Mouse (Mus musculus) stomach, embryonic 15.5 days (tissue): ENCODE results near the gene Sike1. TPM values are rescaled to one million over a fixed set of nuclear protein-coding genes. Genes with fewer than 3 reads are reported as not detected.

ENCODE experiments used
- ATAC-seq: fragments of 200-750 bp; cut with Nextera tagmentation; 2 replicates; pipeline ENCODE4 v1.8.0; 2017; ENCODE audit warnings: low read depth, moderate number of reproducible peaks, moderate TSS enrichment; ENCODE audit not compliant: insufficient read depth, low FRiP score
- H3K27ac ChIP-seq: fragments of 300-500 bp; sonication (generic); 2 replicates; pipeline ENCODE4 v1.5.1; 2015; ENCODE audit warnings: mild to moderate bottlenecking, inconsistent platforms
- H3K27me3 ChIP-seq: fragments of 300-500 bp; sonication (generic); replicated peaks from 2 replicates; pipeline ENCODE4 v1.6.1; 2015; ENCODE audit warnings: inconsistent platforms
- H3K36me3 ChIP-seq: fragments of 300-500 bp; sonication (generic); 2 replicates; pipeline ENCODE4 v1.6.1; 2015; ENCODE audit warnings: inconsistent platforms
- H3K4me1 ChIP-seq: fragments of 300-500 bp; sonication (generic); 2 replicates; pipeline ENCODE4 v1.6.1; 2015; ENCODE audit warnings: inconsistent platforms
- H3K4me2 ChIP-seq: fragments of 300-500 bp; sonication (generic); 2 replicates; pipeline ENCODE4 v1.6.1; 2015; ENCODE audit warnings: mild to moderate bottlenecking, inconsistent platforms
- H3K4me3 ChIP-seq: fragments of 300-500 bp; sonication (generic); replicated peaks from 2 replicates; pipeline ENCODE4 v1.5.1; 2015; ENCODE audit warnings: inconsistent platforms
- H3K9ac ChIP-seq: fragments of 300-500 bp; sonication (generic); 2 replicates; pipeline ENCODE4 v1.6.1; 2015; ENCODE audit warnings: inconsistent platforms
- H3K9me3 ChIP-seq: fragments of 300-500 bp; sonication (generic); 2 replicates; pipeline ENCODE4 v1.6.1; 2016; ENCODE audit warnings: inconsistent platforms
- WGBS: fragments of 180-500 bp; shearing (Covaris S2); methylation state at CpG from one replicate; pipeline ENCODE4 v1.1.7; 2015; 5-methylcytosine and 5-hydroxymethylcytosine counted together
- polyA plus RNA-seq: library from polyadenylated mRNA; unstranded; fragments of >200 nt; fragmentation: Nextera tagmentation; extraction: Ambion mirVana; gene quantifications from 2 replicates; pipeline ENCODE4 v1.2.1, GENCODE M21; 2015

The Sike1 gene
- polyA plus RNA-seq, 1 experiment from 2014 or later, result 56.0 TPM

DNA sequence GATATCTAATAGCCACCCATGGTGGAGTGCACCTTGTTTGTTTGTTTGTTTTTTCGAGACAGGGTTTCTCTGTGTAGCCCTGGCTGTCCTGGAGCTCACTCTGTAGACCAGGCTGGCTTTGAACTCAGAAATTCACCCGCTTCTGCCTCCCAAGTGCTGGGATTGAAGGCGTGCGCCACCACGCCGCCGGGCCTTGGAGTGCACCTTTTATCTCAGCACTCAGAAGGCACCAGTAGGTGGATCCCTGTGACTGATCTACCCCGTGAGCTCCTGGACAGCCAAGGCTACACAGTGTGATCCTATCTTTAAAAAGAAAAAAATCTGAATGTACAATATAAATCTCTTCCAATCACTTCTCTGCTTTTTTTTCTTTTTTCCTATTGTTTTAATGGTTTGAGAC lies 4.5 kb upstream of the Sike1 start:
- Histone ChIP-seq H3K27me3 (no peaks in the 10 kb centered on the region), H3K27ac (no peak overlapping the region), H3K36me3 (no peaks in the 10 kb centered on the region), H3K9ac (no peak overlapping the region), H3K4me3 (no peak overlapping the region), H3K4me2 (no peak overlapping the region), H3K9me3 (no peaks in the 10 kb centered on the region), H3K4me1 (no peaks in the 10 kb centered on the region)
- 68% methylated on average over 8 of the region's 8 CpGs for WGBS
- no peak for ATAC-seq

DNA sequence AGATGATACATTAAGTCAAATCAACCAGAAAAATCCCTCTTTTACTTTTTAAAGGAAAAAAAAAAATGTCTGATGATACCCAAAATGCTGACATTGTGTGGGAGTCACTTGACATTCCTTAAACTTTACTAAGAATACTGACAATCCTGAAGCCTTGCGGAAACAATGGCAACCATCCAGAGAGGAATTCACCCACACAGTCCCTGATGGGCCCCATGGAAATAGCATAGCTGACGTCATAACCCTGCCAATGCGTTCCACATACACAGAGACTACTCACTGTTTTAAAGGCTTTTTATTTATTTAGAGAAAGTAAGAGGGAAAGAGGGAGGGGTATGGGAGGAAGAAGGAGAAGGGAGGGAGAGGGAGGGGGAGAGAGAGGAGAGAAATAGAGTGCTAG lies 2.6 kb upstream of the Sike1 start:
- Histone ChIP-seq H3K27me3 (no peaks in the 10 kb centered on the region), H3K4me1 (0 out of 2 replicates have a peak, but pooled peaks cover 8% of the 10 kb centered on the region), H3K27ac (no peak overlapping the region), H3K4me2 (no peak overlapping the region), H3K9ac (no peak overlapping the region), H3K4me3 (no peak overlapping the region), H3K36me3 (no peaks in the 10 kb centered on the region), H3K9me3 (no peaks in the 10 kb centered on the region)
- no peak for ATAC-seq
- 24% methylated on average over 3 of the region's 3 CpGs for WGBS

DNA sequence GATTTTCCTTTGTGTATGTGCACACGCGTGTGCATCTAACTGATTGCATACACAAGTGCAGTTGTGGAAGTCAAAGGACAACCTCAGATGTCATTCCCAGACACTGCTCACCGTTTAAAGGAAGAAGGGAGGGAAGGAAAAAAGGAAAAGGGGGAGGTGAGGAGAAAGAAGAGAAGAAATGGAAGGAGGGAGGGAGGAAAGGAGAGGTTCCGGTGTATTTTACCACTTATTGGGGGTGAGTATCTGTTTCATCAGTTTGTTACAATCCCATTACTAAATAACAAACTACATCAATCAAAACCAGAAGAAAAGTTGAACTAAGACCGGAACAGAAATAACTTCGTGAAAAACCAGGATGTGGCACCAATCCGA lies 289 bp upstream of the Sike1 start:
- Histone ChIP-seq H3K4me1 (0 out of 2 replicates have a peak, but pooled peaks cover 8% of the 10 kb centered on the region), H3K27ac (peak overlapping the region; percentile 96; the same call in 1 of the 2 replicates), H3K9ac (no peak overlapping the region), H3K9me3 (no peaks in the 10 kb centered on the region), H3K4me3 (peak overlapping the region; percentile 80), H3K27me3 (no peaks in the 10 kb centered on the region), H3K36me3 (peaks cover 13% of the 10 kb centered on the region), H3K4me2 (peak overlapping the region; percentile 57)
- 46% methylated on average over 7 of the region's 7 CpGs for WGBS
- ATAC-seq, result no peak

DNA sequence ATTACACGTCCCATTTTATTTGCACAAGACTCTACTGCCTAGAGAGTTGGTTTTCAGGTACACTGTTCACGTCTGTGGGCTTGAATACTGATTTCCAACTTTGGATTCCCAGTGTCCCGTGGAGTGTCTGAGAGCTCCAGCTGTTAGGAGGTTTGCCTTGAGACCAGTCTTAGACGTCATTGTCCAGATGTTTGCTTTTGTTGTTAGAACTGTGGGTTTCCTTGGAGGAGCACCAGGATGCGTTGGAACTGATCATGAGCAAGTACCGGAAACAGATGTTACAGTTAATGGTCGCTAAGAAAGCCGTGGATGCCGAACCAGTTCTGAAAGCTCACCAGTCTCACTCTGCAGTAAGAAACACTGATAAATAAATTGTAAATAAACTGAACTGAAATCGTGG lies 1.5 kb downstream of the Sike1 start:
- Histone ChIP-seq H3K4me3 (no peak overlapping the region; the same call in 1 of the 2 replicates), H3K27ac (no peak overlapping the region), H3K27me3 (no peaks in the 10 kb centered on the region), H3K9ac (no peak overlapping the region), H3K9me3 (no peaks in the 10 kb centered on the region), H3K36me3 (peaks cover 21% of the 10 kb centered on the region), H3K4me1 (0 out of 2 replicates have a peak, but pooled peaks cover 8% of the 10 kb centered on the region), H3K4me2 (no peak overlapping the region)
- 66% methylated on average over 10 of the region's 10 CpGs for WGBS
- no peak for ATAC-seq

DNA sequence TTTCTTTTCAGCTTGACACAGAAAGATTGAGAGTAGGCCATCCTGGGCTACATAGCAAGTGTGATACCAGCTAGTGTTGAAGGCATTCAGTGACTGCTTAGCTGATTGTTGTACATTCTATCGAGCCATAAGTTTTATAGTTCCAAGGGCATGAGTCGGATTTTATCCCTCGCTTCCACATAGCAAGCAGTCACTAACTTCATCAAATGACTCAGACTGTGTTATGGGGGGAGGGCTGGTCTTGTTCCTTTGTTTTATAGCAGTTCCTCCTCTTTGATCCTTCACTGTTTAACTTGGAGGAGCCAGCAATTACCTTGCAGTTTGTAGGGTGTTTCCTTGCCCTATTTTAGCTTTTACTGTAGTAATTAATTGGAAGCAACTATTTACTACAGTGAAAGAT lies 2.1 kb downstream of the Sike1 start:
- H3K27me3 ChIP-seq, result no peaks in the 10 kb centered on the region
- ATAC-seq, result no peak

DNA sequence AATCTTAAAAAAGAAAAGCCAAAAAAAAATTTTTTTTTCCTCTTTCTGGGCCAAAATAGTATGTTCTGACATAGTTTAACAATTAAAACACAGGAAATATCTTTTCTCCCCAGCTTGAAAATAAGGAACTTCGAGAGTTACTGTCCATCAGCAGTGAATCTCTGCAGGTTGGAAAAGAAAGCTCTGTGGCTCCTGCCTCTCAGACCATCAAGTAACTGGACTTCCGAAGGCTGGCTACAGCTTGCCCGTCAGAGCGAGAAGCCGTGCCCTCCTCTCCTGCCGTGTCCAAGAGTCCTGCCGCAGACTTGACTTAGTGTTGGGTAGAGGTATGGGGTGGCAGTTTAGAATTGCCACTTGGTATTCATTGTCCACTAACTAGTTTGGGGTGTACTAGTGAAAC lies 6.1 kb downstream of the Sike1 start:
- Histone ChIP-seq H3K27me3 (no peaks in the 10 kb centered on the region), H3K36me3 (peaks cover 27% of the 10 kb centered on the region), H3K9ac (no peak overlapping the region), H3K27ac (no peak overlapping the region), H3K4me2 (no peak overlapping the region), H3K4me1 (0 out of 2 replicates have a peak, but pooled peaks cover 5% of the 10 kb centered on the region), H3K4me3 (no peak overlapping the region), H3K9me3 (no peaks in the 10 kb centered on the region)
- no peak for ATAC-seq
- WGBS, result 93% methylated on average over 7 of the region's 7 CpGs

More for the DNA sequence above, 2.1 kb downstream of the Sike1 start:
- WGBS, result 86% methylated on average over 3 of the region's 3 CpGs
- Histone ChIP-seq H3K36me3 (peaks cover 24% of the 10 kb centered on the region), H3K27ac (no peak overlapping the region), H3K4me3 (no peak overlapping the region), H3K9me3 (no peaks in the 10 kb centered on the region), H3K4me2 (no peak overlapping the region), H3K4me1 (0 out of 2 replicates have a peak, but pooled peaks cover 8% of the 10 kb centered on the region), H3K9ac (no peak overlapping the region)

DNA sequence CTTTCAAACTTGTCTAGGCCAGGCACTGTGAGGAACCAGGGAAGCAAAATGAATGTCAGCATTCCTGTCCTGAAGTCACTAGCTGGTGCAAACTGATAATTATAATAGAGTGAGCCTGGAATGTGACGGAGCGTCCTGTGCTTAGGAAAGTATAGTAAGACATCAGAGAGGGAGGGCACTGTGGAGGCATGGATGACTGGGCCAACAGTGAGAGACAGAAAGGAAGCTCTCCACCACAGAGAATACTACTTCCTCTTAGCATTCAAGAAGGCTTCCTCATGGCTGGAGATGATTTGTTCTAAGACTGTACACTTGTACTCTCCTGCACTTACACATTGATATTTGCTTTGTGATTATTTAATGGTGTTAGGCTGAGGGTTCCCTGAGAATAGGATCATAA lies 21.8 kb downstream of the Sike1 start:
- no peak overlapping the region for H3K9ac ChIP-seq
- no peak overlapping the region for H3K4me3 ChIP-seq
- H3K4me1 ChIP-seq, result no peaks in the 10 kb centered on the region
- H3K36me3 ChIP-seq, result no peaks in the 10 kb centered on the region
- no peak overlapping the region for H3K4me2 ChIP-seq
- H3K27ac ChIP-seq, result no peak overlapping the region
- WGBS, result 65% methylated on average over 2 of the region's 2 CpGs
- H3K27me3 ChIP-seq, result no peaks in the 10 kb centered on the region
- no peaks in the 10 kb centered on the region for H3K9me3 ChIP-seq
- ATAC-seq, result no peak

DNA sequence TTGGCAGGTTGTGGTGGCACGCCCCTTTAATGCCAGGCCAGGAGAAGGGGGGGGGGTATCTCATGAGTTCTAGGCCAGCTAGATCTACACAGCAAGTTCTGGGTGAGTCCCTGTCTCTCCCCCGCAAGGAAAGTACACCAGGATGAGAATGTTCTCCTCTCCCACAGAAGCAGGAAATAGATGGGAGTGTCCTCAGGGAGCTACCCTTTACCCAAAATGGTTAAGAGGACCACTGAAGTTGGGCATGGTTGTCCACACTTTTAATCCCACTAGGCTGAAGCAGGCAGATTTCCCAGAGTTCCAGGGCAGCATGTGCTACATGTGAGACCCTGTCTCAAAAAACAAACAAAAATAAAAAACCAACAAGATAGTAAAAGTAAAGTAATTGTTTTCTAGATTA lies 24.0 kb downstream of the Sike1 start:
- H3K9ac ChIP-seq, result no peak overlapping the region
- H3K27me3 ChIP-seq, result no peaks in the 10 kb centered on the region
- no peaks in the 10 kb centered on the region for H3K9me3 ChIP-seq
- H3K4me1 ChIP-seq, result no peaks in the 10 kb centered on the region
- ATAC-seq, result no peak
- 85% methylated on average over 2 of the region's 2 CpGs for WGBS
- H3K36me3 ChIP-seq, result no peaks in the 10 kb centered on the region
- peak overlapping the region; percentile 53; the same call in 1 of the 2 replicates for H3K4me2 ChIP-seq
- H3K4me3 ChIP-seq, result peak overlapping the region; percentile 99; the same call in 1 of the 2 replicates
- peak overlapping the region; percentile 98 for H3K27ac ChIP-seq

DNA sequence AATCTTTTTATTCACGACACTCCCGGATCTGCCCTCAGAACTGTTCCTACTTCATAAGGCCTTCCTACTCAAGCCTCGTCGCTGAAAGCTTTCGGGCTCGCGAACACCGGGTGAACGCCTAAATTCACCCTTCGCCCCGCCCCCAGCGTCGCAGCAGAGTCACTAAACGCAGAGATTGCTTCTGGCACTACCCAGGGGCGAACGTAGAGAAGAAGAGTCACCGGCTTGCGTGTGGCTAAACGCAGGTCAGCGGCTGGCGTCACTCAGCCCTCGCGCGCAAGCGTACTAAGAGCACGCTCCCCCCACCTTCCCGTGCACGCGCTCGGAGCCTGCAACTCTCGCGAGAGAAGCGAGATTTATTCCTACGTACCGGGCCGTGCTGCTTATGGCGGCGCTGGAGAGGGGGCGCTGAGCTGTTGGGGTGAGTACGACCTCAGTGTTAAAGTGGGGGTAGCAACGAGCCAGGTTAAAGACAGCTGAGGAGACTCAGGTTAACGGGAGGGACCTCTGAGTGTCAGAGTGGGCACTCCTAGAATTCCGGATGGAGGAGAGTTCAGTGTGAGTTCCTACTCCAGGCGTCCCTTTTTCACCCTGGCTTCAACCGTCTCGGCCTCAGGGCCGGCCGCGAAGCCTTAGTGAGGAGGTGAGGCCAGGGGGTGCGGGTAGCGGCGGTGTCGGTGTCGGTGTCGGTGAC lies 24.9 kb downstream of the Sike1 start, which contains the start of gene Csde1:
Gene Csde1, plus strand, starts transcription at position 178 of the 694 bp plus-strand sequence.
- Histone ChIP-seq H3K36me3 (no peaks in the 10 kb centered on the region), H3K4me3 (peak within 1 kb of the TSS; percentile 99), H3K27ac (peak within 1 kb of the TSS; percentile 98), H3K4me1 (no peaks in the 10 kb centered on the region), H3K4me2 (peak within 1 kb of the TSS; percentile 61), H3K27me3 (no peaks in the 10 kb centered on the region), H3K9me3 (no peaks in the 10 kb centered on the region), H3K9ac (peak within 1 kb of the TSS; percentile 99)
- under 1% methylated on average over 55 of the region's 55 CpGs for WGBS
- ATAC-seq, result peak; percentile 94

DNA sequence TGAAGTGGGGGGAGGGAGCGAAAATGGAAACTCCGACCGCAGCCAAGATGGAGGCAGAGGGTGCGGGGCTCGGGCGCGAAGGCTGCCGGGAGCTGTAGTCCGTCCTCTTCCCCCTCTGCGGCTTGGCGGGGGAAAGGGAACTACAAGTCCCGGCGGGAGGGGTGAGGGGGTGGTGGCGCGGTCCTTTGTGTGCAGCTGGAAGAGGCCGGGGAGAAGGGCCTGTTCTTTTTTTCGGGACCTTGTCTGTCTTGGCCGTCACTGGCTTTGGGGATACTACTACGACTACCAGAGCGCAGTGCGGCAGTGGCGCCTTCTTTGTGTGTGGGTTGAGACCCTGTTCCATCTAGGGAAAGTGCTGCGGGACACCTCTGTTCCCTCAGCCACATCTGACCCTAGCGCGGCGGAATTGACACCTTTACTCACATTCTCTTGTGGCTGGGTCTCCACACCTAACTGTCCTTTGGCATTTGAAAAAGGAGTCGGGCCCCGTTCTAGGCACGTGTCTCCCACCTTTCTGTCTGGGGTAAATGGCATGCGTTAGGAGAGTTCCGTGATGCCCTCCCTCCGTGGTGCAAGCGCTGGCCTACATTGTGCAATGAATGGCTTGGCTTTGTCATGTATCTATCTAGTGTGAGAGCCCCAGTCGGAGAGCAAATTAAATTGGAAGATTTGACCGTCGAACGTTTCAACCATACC lies 25.6 kb downstream of the Sike1 start:
- Histone ChIP-seq H3K36me3 (no peaks in the 10 kb centered on the region), H3K9me3 (no peaks in the 10 kb centered on the region), H3K27ac (peak overlapping the region; percentile 98), H3K4me2 (peak overlapping the region; percentile 61), H3K4me1 (no peaks in the 10 kb centered on the region), H3K27me3 (no peaks in the 10 kb centered on the region), H3K4me3 (peak overlapping the region; percentile 99), H3K9ac (peak overlapping the region; percentile 99)
- ATAC-seq, result peak; percentile 90
- WGBS, result under 1% methylated on average over 36 of the region's 37 CpGs

DNA sequence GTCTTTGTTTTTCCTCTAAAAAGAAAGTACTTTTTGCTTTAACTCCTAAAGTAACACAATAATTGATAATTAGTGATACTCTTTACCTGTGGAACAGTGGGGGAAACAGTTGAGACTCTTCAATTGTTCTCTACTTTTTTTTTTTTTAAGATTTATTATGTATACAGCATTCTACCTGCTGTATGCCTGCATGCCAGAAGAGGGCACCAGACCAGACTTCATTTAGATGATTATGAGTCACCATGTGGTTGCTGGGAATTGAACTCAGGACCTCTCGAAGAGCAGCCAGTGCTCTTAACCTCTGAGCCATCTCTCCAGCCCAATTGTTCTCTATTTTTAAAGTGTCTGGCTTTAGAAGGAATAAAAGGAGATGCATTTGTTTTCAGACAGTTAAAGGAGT lies 30.7 kb downstream of the Sike1 start:
- Histone ChIP-seq H3K4me1 (no peaks in the 10 kb centered on the region), H3K9me3 (no peaks in the 10 kb centered on the region), H3K27ac (no peak overlapping the region), H3K9ac (no peak overlapping the region), H3K36me3 (peaks cover 12% of the 10 kb centered on the region; the same call in 1 of the 2 replicates), H3K4me3 (no peak overlapping the region), H3K4me2 (no peak overlapping the region), H3K27me3 (no peaks in the 10 kb centered on the region)
- WGBS, result 76% methylated on average over 1 of the region's 1 CpGs
- ATAC-seq, result no peak

DNA sequence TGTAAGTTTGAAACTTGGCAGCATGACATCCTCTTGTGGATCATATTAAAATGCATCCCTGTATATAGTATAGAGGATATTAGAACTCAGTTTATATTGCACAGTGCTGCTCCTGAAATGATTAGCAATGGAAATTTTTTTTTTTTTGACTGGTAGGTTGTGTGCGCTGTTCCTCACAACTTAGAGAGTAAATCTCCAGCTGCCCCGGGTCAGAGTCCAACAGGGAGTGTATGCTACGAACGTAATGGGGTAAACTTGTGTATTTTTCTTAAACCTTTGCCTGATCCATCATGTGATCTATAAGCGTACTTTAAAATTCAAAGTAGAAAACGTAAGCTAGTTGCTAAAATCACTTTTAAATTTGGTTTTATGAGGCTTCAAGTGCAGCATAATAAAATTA lies 44.8 kb downstream of the Sike1 start:
- H3K36me3 ChIP-seq, result peaks cover 14% of the 10 kb centered on the region
- H3K9ac ChIP-seq, result no peak overlapping the region
- no peaks in the 10 kb centered on the region for H3K27me3 ChIP-seq
- no peak for ATAC-seq
- H3K4me1 ChIP-seq, result no peaks in the 10 kb centered on the region
- H3K4me2 ChIP-seq, result no peak overlapping the region
- no peak overlapping the region for H3K4me3 ChIP-seq
- 83% methylated on average over 6 of the region's 6 CpGs for WGBS
- H3K27ac ChIP-seq, result no peak overlapping the region
- no peaks in the 10 kb centered on the region for H3K9me3 ChIP-seq
